Mouse (Mus musculus) macrophage (primary cell): ENCODE data around the gene Enc1. TPM values are rescaled to one million over a fixed set of nuclear protein-coding genes. Genes with fewer than 3 reads are reported as not detected.

ENCODE experiments used
- H3K27ac ChIP-seq: fragments of 350-480 bp; formaldehyde crosslinking; 2 replicates; pipeline ENCODE4 v1.9.0; 2021
- H3K36me3 ChIP-seq: fragments of 350-480 bp; formaldehyde crosslinking; 2 replicates; pipeline ENCODE4 v1.9.0; 2021; ENCODE audit errors: inconsistent target
- H3K4me3 ChIP-seq: fragments of 350-480 bp; formaldehyde crosslinking; 2 replicates; pipeline ENCODE4 v1.9.0; 2021; ENCODE audit errors: inconsistent target
- H3K79me2 ChIP-seq: fragments of 350-480 bp; formaldehyde crosslinking; 2 replicates; pipeline ENCODE4 v1.9.0; 2021; ENCODE audit errors: inconsistent target
- WGBS: methylation state at CpG from one replicate; pipeline ENCODE4 v1.1.7; 2026; ENCODE audit warnings: inconsistent platforms; ENCODE audit not compliant: missing documents; 5-methylcytosine and 5-hydroxymethylcytosine counted together
- polyA plus RNA-seq: library from polyadenylated mRNA; stranded (reverse); fragments of 250-400 nt; gene quantifications from 3 replicates; pipeline ENCODE4 v1.2.4, GENCODE M21; 2018; ENCODE audit warnings: inconsistent platforms

Enc1 gene
- polyA plus RNA-seq, 1 experiment from 2014 or later: 8.5 TPM

DNA sequence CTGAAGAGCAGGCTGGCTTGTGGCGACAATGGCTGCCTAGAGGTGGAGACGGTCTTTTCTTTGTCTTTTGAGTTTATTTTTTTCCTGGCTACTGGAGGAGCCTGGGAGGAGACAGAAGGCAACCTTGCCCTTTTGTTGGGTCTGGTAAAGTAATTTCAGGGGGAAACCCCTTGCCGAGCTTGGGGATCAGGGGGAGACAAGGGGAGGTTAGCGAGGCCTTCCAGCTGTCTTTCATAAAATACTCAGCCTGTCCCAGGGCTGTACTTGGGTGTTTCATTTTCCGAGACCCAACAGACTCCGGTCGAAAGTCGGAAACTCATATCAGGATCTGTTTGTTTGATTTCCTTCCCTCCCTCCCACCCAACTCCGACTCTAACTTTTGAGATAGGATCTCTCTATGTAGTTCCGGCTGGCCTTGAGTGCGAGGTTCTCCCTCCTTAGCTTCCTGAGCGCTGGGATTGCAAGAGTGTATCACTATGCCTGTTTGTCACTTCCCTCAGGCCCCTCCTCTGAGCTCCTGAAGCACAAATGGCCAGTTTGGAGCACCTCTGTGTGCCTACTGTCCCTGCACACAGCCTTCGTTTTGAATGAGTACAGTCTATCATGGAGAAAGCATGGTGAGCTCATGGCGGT is 56.6 kb downstream of the Enc1 start:
- Histone ChIP-seq H3K4me3 (no peak overlapping the region), H3K79me2 (no peaks in the 10 kb centered on the region)

DNA sequence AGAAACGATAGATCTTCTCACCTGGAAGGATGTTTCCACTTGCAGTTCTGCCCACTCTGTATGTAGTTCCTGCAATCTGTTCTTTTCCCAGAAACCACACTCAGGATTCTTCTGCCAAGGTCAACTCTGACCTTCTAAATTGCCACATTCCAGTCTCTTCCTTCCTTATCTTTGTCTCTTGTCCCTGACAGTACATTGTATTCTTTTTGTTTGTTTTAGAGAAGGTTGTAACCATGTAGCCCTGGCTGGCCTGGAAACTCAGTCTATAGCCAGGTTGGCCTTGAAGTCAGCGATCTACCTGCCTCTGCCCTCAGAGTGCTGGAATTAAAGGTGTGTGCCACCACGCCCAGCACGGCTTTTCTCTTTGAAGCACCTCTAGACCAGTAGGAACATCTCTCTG is 58.0 kb downstream of the Enc1 start:
- WGBS: 93% methylated on average over 3 of the region's 4 CpGs
- H3K36me3 ChIP-seq: no peaks in the 10 kb centered on the region
- no peaks in the 10 kb centered on the region for H3K79me2 ChIP-seq
- H3K27ac ChIP-seq: no peak overlapping the region
- H3K4me3 ChIP-seq: no peak overlapping the region

More for the DNA sequence above, 56.6 kb downstream of the Enc1 start:
- no peak overlapping the region for H3K27ac ChIP-seq
- WGBS: 96% methylated on average over 14 of the region's 14 CpGs
- no peaks in the 10 kb centered on the region for H3K36me3 ChIP-seq

DNA sequence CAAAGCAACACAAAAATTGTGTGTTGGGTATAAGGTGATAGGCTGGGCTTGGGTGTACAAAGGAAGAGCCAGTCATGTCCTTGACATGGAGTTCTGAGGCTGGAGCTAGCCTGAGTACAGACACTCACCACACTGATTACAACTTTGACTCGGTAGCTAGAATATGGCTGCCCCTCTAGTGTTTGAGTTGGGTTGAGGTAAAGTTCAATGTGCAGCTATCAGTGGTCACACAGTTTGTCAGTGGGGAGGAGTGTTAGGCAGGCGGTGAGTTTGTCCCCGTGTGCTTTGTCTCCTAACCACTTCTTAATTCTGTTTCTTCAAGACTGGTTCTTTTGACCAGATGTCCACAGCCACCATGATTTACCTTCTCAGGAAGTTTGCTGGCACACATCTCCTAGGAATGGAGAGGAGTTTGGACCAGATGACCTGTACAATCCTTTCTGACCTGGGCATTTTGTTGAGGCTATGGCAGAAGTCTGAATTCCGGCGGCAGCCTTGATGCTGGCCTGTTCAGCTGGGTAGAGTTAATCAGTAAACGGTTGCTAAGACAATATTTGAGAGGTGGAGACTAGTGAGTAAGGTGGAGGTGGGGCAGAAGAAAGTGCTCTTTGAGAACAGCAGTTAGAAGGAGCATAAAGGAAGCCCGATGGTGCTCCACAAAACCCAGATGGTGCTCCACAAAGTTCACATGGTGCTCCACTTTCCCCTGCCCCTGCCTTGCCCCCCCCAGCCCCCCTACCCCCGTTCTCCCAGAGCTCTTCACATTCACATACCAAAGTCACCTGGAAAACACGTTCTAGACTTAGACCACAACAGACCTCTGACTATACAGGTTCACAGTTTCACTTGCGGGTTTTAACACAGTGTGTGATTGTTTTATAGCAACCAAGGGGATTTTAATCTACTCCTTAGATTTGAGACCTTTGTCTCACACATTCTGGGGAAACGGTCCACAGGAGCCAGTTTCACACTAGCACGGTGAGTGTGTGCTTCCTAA is 59.3 kb downstream of the Enc1 start:
- Histone ChIP-seq H3K27ac (no peak overlapping the region), H3K4me3 (no peak overlapping the region), H3K79me2 (no peaks in the 10 kb centered on the region), H3K36me3 (no peaks in the 10 kb centered on the region)
- WGBS: 88% methylated on average over 12 of the region's 12 CpGs

Other genes with a start within 250 kb of the Enc1 start
- gene 1700029F12Rik, start 206.7 kb upstream of the Enc1 start, polyA plus RNA-seq: not detected in 3 replicates
- 0.17 TPM in 1 of 3 replicates, not detected in the others for gene Fam169a, start 173.8 kb upstream of the Enc1 start, polyA plus RNA-seq
- gene Gm6169, start 141.9 kb upstream of the Enc1 start, polyA plus RNA-seq: 1.0 to 3.9 TPM (median 1.3 TPM) in 3 replicates
- 18.1 to 28.5 TPM (median 20.5 TPM) in 3 replicates for gene Gfm2, start 103.2 kb upstream of the Enc1 start, polyA plus RNA-seq
- gene Nsa2, start 103.2 kb upstream of the Enc1 start, polyA plus RNA-seq: 150 to 444 TPM (median 165 TPM) in 3 replicates
- 132 to 213 TPM (median 194 TPM) in 3 replicates for gene Hexb, start 42.7 kb upstream of the Enc1 start, polyA plus RNA-seq